Mouse (Mus musculus): ENCODE measurements around the gene Gm9821.

The Gm9821 gene

DNA sequence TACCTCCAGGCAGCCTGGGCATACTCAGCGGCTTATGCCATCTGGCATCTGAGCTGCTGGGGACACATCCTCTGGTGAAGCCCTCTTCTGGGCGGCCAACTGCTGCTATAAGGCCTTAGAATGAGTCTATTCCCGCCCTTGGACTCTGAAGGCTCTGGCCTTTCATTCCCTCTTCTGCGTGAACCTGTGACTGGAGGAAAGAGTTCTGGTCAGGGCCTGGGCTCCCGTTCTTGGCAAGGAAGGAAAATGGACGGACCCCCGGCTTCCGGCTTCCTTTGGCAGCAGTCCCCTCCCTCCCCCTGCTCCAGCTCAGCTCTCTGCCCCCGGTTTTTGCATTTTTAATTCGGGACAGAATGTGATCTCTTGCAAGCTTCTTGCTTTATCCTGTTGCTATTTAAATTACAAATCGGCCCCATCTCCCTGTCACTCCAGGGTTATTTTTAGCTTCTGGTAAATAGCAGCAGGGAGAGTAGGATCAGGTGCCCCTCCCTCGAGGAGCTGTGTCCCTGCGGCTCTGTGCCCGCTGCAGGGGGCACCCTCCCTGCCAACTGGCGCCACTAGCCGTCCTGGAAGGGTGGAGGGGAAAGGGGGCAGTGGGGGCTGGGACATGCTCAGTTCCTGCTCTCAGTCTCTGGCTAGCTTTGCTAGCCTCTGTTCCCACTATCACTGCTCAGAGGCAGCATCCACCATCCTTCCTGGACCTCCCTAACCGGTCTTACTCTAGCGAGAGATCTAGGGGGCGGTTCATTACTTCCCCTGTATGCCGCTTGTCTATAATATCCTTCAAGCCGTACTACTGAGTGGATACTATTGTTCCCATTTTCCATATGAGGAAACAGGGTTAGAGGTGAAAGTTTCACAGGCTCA, 26.0 kb downstream of the Gm9821 start:
- DNase-seq (ENCODE audit: low read depth, low spot score): no peak

DNA sequence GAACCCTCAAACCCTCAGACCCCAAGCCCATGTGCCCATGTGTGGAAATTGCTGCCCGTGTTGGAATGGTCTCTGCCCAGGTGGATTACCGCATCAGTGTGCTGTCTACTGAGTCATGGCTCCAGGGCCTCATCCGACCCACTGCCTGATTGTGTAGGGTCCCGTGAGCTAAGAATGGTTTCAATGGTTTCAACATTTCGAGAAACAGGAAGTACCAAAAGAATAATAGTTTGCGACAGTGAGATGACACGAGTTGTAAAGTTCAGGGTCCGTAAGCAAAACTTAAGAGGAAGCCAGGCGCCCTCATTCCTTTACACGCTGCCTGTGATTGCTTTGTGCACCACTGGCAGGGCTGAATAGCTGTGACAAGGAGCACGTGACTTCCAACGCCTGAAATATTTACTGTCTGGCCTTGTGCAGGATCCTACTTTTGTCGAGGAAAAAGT, 26.6 kb downstream of the Gm9821 start:
- no peak for DNase-seq (ENCODE audit: low read depth, low spot score)

- DNase-seq (ENCODE audit: low read depth, low spot score): no peak
These were observed 28.1 kb downstream of the Gm9821 start for GRCm38 (mm10) chr2:91973416-91974135.

DNA sequence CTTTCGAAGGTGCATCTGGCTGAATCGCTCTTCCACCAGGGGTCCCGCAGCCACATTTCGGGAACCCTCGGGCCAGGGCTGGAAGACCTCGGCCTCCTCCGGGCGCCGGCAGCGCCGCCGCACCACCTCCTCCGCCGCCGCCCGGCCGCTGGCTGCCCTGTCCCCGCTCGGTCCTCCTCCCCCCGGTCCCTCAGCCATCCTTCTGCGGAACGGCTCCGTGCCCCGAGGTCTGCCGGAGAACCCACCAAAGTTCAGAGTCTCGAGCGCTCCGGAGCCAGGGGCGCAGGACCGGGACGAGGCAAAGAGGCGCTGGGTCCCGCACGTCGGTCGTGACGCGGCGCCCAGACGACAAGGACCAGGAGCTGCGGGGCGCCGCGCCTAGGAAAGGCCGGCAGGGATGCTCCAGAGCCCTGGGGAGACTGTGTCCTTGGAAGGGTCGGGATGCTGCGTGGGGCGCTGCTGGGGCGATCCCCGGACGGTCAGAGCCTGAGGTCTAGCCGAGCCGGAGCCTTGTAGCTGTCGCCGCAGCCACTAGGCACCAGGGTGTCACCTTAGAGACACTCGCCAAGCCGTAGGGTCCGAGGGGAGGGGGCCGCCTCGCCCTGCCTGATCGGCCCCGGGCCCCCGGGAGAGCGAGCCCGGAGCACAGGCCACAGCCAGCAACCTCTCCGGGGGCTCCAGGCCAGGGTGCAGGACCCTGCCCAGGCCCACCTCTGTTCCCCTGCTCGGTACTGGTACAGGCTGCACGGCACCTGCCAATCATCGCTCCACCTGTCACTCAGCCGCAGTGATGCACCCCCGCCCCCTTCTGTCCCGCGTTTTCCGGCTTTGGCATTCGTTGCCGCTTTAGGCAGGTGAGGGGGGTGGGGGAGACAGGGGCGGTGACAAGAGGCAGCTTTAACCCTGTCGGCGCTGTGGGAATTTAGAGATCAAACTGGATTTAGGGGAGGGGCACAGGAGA, 30.4 kb downstream of the Gm9821 start, which contains the start of gene Dgkz:
TSS of gene Dgkz (minus strand) at position 284 of the 961 bp plus-strand sequence.
- no peak for DNase-seq (ENCODE audit: low read depth, low spot score)

GRCm38 (mm10) chr2:91977960-91978359, 32.5 kb downstream of the Gm9821 start:
- DNase-seq (ENCODE audit: low read depth, low spot score): no peak

DNA sequence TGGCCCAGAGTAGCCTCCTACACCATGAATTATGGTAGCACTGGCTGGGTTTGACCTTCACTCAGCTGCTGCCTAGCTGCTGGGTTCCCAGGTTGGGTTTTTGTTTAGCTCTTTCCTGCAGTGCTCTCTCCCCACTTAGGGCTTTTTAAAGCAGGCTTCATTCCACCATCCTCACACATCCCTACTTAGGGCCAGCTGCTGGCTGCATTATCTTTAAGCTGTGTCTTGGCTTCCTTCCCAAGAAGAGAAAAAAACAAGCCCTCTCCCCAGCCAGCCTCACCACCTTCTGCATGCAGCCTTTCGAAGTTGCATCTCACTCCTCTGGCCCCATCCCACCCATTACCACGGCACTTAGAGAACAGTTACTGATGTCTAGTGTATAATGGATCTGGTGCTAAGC, 33.0 kb downstream of the Gm9821 start:
- DNase-seq (ENCODE audit: low read depth, low spot score): no peak

DNA sequence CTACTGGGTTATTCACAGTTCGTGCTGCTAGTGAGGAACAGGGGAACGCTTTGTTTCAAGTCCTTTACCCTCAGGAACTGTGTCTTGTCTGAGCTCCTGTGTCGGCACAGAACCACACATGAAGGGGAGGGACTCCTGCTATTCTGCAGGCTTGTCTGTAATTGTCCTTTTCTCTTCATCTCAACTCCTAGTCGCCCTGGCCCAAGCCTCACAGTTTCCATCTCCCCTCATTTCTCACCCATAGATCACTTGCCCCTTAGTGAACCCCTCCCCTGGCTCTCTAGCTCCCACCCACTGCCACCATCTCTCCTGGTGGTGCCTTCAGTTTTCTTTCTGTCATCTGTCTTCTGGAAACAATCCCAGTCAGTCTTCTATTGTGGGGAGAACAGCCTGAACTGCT, 34.7 kb downstream of the Gm9821 start:
- no peak for DNase-seq (ENCODE audit: low read depth, low spot score)

DNA sequence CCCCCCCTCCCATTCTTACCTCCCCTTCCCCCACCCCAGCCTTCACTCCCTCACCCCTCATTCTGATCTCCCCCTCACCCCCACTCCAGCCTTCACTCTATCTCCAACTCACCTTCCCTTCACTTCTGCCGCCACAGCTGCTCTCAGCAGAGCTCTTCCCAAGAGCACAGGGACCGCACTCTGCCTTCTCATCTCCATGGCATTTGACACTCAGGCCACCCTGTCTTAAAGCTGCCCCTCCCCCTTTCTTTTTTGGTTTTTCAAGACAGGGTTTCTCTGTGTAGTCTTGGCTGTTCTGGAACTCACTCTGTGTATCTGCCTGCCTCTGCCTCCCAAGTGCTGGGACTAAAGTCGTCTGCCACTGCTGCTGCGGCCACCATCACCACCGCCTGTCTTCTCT, 35.3 kb downstream of the Gm9821 start:
- DNase-seq (ENCODE audit: low read depth, low spot score): no peak

- no peak for DNase-seq (ENCODE audit: low read depth, low spot score)
These were observed 38.9 kb downstream of the Gm9821 start for GRCm38 (mm10) chr2:91984439-91984838.

DNA sequence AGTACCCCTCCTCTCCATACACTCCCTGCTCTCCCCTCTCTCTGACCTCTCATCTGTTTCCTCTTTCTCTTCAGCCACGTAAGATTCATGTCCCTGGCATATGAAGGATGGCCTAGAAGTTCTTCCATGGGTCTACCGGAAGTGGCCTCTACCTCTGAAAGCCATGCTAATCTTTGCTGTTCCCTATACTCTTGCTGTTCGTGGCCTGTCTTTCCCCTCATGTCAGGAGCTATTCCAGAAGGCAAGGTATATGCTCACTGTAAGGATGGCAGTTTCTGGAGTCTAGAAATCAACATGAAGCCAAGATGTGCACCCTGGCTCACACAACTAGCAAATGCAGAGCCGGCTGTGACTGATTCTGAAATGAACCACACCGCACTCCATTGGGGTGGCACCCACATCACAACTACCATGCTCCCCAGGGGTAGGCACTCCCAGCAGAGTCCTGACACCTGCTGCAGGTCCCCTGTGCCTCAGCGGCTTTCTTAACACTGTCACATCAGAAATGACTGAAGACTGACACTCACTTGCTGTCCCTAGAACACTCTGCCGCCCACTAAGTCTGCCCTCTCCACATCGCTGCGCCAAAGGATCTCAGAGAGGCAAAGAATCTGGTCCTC, 39.5 kb downstream of the Gm9821 start:
- no peak for DNase-seq (ENCODE audit: low read depth, low spot score)

DNA sequence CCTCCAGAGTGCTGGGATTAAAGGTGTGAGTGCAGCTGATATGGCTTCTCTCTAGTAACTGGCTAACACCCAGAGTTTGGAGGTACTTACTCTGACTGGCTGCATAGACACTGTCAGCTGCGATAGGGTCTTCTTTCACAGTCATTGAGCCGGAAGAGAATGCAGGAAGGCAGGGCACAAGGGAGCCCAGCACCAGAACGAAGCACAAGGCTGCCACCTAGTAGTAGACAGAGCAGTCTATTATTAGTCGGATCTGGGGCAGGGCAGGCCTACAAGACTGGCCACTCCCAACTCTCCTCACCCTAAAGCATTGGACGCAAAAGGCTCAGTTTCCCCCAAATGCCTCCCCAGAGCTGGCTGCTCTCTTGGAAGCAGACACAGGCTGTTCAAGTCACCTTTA, 40.6 kb downstream of the Gm9821 start:
- no peak for DNase-seq (ENCODE audit: low read depth, low spot score)

GRCm38 (mm10) chr2:91987542-91987941, 42.0 kb downstream of the Gm9821 start:
- DNase-seq (ENCODE audit: low read depth, low spot score): peak; percentile 69

DNA sequence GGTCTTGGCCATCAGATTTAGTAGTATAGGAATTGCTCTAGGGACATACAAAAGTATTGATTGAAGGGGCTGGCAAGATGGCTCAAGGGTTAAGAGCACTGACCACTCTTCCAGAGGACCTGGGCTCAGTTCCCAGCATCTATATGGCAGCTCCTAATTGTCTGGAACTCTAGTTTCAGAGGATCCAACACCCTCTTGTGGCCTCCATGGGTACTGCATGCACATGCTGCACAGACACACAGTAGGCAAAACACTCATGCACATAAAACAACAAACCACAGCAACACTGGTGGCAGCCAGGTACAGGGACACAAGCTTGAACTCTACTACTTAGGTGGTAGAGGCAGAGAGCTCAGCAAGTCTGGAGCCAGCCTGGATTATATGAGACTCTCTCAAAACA, 44.2 kb downstream of the Gm9821 start:
- no peak for DNase-seq (ENCODE audit: low read depth, low spot score)

DNA sequence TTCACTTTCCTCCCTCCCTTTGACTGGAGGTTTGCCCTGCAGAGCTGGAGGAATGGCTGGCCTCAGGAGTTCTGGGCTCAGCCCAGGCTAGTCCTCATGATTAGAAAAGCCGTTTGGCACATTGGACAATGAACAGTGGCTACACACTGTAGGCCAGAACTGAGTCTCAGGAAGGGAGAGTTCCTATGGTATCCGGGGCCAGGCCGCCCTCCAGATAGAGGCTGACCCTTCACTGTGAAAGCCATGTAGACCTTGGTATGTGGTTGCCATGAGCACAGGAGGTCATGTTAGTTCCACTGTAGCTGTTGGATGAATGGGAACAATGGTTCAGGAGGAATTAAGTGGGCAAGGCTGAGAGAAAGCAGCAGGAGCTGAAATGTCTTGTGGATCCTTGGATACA, 47.9 kb downstream of the Gm9821 start:
- no peak for DNase-seq (ENCODE audit: low read depth, low spot score)

GRCm38 (mm10) chr2:91996006-91996405, 50.5 kb downstream of the Gm9821 start:
- no peak for DNase-seq (ENCODE audit: low read depth, low spot score)

Data from retina, postnatal 7 days (tissue).